In the genomic region with DNA sequence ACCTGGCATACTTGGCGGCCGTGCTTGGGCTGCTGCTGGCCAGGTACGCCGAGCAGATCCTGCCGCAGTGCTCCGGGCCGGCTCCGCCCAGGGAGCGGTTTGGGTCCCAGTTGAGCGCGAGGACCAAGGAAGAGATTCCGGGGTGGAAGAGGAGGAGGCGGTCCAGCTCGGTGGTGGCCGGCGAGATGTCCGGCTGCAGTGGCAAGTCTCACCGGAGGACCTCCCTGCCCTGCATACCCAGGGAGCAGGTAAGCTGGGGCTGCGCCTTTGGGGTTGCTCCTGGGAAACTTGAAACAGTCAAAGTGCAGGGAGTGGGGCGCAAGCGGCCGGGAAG, we compare ENCODE assay signal across 9 mouse cellular contexts. TPM values are rescaled to one million over a fixed set of nuclear protein-coding genes. Genes with fewer than 3 reads are reported as not detected.
DNase-seq lines count a peak whose midpoint lies in the region; ATAC-seq and TF ChIP-seq lines count a peak whose summit lies in the region.
"Had no signal": no experiment of that assay in that cellular context is flagged by ENCODE, and none has a peak within 500 bp of the region (broad histone marks: within the 10 kb centered on the region; RNA-seq: fewer than 3 reads in every experiment).

No protein-coding gene starts in this region.

- no peaks in the 10 kb centered on the region for H3K36me3 ChIP-seq in embryonic facial prominence, embryonic 12.5 days
- H3K36me3 ChIP-seq in liver, embryonic 12.5 days = no peaks in the 10 kb centered on the region
- no peaks in the 10 kb centered on the region; the same call in 1 of the 2 replicates for H3K36me3 ChIP-seq in stomach, postnatal 0 days (ENCODE audit: control insufficient read depth, insufficient read depth, low read length)

- under 1% methylated on average over 22 of the region's 22 CpGs for WGBS in embryonic facial prominence, embryonic 12.5 days
- WGBS in liver, embryonic 12.5 days (ENCODE audit: insufficient replicate concordance) = 5% methylated on average over 22 of the region's 22 CpGs
- WGBS in stomach, postnatal 0 days = 1% methylated on average over 22 of the region's 22 CpGs

- no peak for TF ChIP-seq EP300 in stomach, postnatal 0 days (optimal IDR thresholded peaks at IDR 0.05)

- peak; percentile 13 for DNase-seq in kidney, adult 18-20 months
- DNase-seq in kidney, adult 8-10 months = no peak
- peak; percentile 17 for DNase-seq in heart, postnatal 25 days (ENCODE audit: low spot score)
- no peak for DNase-seq in stomach, postnatal 0 days (ENCODE audit: low spot score)
- no peak for DNase-seq in spleen, postnatal 36 days (ENCODE audit: low spot score in 2 of 2)
- DNase-seq in adrenal gland, postnatal 14 days = no peak

- H3K9me3 ChIP-seq in embryonic facial prominence, embryonic 12.5 days = no peaks in the 10 kb centered on the region
- H3K9me3 ChIP-seq in liver, embryonic 12.5 days (replicated peaks) = no peaks in the 10 kb centered on the region
- no peaks in the 10 kb centered on the region for H3K9me3 ChIP-seq in stomach, postnatal 0 days (ENCODE audit: control insufficient read depth, low read length)

- peaks cover 15% of the 10 kb centered on the region; the same call in 1 of the 2 replicates for H3K4me1 ChIP-seq in embryonic facial prominence, embryonic 12.5 days
- H3K4me1 ChIP-seq in liver, embryonic 12.5 days = no peaks in the 10 kb centered on the region
- no peaks in the 10 kb centered on the region for H3K4me1 ChIP-seq in stomach, postnatal 0 days (replicated peaks; ENCODE audit: control insufficient read depth, insufficient read depth)

- H3K4me3 ChIP-seq in embryonic facial prominence, embryonic 12.5 days = peak overlapping the region; percentile 81
- peak overlapping the region; percentile 52 for H3K4me3 ChIP-seq in liver, embryonic 12.5 days
- H3K4me3 ChIP-seq in stomach, postnatal 0 days (ENCODE audit: low read depth, low read length) = peak overlapping the region; percentile 69

- intact Hi-C loops in heart, postnatal 25 days (cut with DNase I) = loop anchor here (1.0 to 2.0 kb wide), 2 partner anchors 59 to 197 kb away; no protein-coding TSS in a partner anchor

- H3K27ac ChIP-seq in embryonic facial prominence, embryonic 12.5 days = peak overlapping the region; percentile 85; the same call in 1 of the 2 replicates
- no peak overlapping the region for H3K27ac ChIP-seq in liver, embryonic 12.5 days
- peak overlapping the region; percentile 91 for H3K27ac ChIP-seq in stomach, postnatal 0 days (replicated peaks)

- H3K27me3 ChIP-seq in embryonic facial prominence, embryonic 12.5 days = no peaks in the 10 kb centered on the region
- H3K27me3 ChIP-seq in liver, embryonic 12.5 days (replicated peaks) = peaks cover 39% of the 10 kb centered on the region
- peaks cover 3% of the 10 kb centered on the region; the same call in 1 of the 2 replicates for H3K27me3 ChIP-seq in stomach, postnatal 0 days (ENCODE audit: control insufficient read depth, insufficient read depth, low read length)

- H3K4me2 ChIP-seq in embryonic facial prominence, embryonic 12.5 days (replicated peaks) = peak overlapping the region; percentile 85
- H3K4me2 ChIP-seq in liver, embryonic 12.5 days = peak overlapping the region; percentile 64
- peak overlapping the region; percentile 65 for H3K4me2 ChIP-seq in stomach, postnatal 0 days (replicated peaks; ENCODE audit: low read depth)

- peak overlapping the region; percentile 84 for H3K9ac ChIP-seq in embryonic facial prominence, embryonic 12.5 days
- peak overlapping the region; percentile 37; the same call in 1 of the 2 replicates for H3K9ac ChIP-seq in liver, embryonic 12.5 days
- peak overlapping the region; percentile 76 for H3K9ac ChIP-seq in stomach, postnatal 0 days (ENCODE audit: low read length)

- ATAC-seq in embryonic facial prominence, embryonic 12.5 days (ENCODE audit: insufficient number of reproducible peaks, insufficient read depth, low FRiP score, low TSS enrichment) = no peak
- ATAC-seq in liver, embryonic 12.5 days = no peak
- peak; percentile 43; the same call in 1 of the 2 replicates for ATAC-seq in stomach, postnatal 0 days (ENCODE audit: low FRiP score, low TSS enrichment)

- TF ChIP-seq CTCF in stomach, postnatal 0 days (IDR thresholded peaks at IDR 0.05; ENCODE audit: low read depth) = no peak

RNA-seq across cellular contexts. Expression of a gene that starts 1.2 kb away (rescaled TPM):
- 6.1 and 7.2 TPM in 2 replicates for polyA plus RNA-seq in embryonic facial prominence, embryonic 12.5 days (2016; fragmentation: Nextera tagmentation; extraction: Ambion mirVana)
- total RNA-seq in heart, postnatal 25 days (2021) = 10 to 100 TPM; 54.3 to 54.9 TPM
- 2.8 and 2.9 TPM in 2 replicates for polyA plus RNA-seq in liver, embryonic 12.5 days (2016; fragmentation: Nextera tagmentation; extraction: Ambion mirVana)
- polyA plus RNA-seq in stomach, postnatal 0 days (2015; fragmentation: Nextera tagmentation; extraction: Ambion mirVana) = 4.0 and 4.1 TPM in 2 replicates
- 15.6 and 16.5 TPM in 2 replicates for total RNA-seq in adrenal gland, postnatal 14 days (2021)
- total RNA-seq: hematopoietic stem cell, adult 5-6 weeks had no signal

Comparison
In these comparisons a context has a peak if more than half of its experiments do, and no peak if none do; other contexts are left out.
1. DNase-seq: peak in kidney, adult 18-20 months (single experiment) and heart, postnatal 25 days (single experiment); none in kidney, adult 8-10 months (0 of 2), stomach, postnatal 0 days (single experiment), spleen, postnatal 36 days (0 of 2) and adrenal gland, postnatal 14 days (single experiment).
2. Peak in every context shown above with its lines, with median percentiles within 50 percentile points of each other: H3K4me2 ChIP-seq, H3K4me3 ChIP-seq and H3K9ac ChIP-seq.